Mouse (Mus musculus) olfactory bulb, adult 2 months (tissue): ENCODE measurements at regions not wholly inside any gene's neighbourhood (a gene's known extent, or its start where the extent isn't known, plus 50 kb on each side); places are given as distances from the start of the nearest gene placed in this dataset.

Experiments
- CTCF ChIP-seq: fragments of 200-500 bp; IDR thresholded peaks from 2 replicates; pipeline ENCODE4 v1.5.1; 2012; ENCODE audit warnings: low read depth, mild to moderate bottlenecking, low read length, moderate library complexity; ENCODE audit not compliant: insufficient read depth
- POLR2A ChIP-seq: fragments of 200-500 bp; IDR thresholded peaks from 2 replicates; pipeline ENCODE4 v1.6.1; 2012; ENCODE audit warnings: mild to moderate bottlenecking, low read depth, low read length, moderate library complexity; ENCODE audit not compliant: insufficient read depth

GRCm38 (mm10) chr7:124996538-124996937, 447.9 kb upstream of the Kdm8 start:
- TF ChIP-seq POLR2A, result no peak
- no peak for TF ChIP-seq CTCF
